Mouse (Mus musculus): ENCODE results near the gene Setdb1. TPM values are rescaled to one million over a fixed set of nuclear protein-coding genes. Genes with fewer than 3 reads are reported as not detected.
"Not testable (repeated sequence)": the region's sequence is repeated elsewhere in the genome, so short reads cannot be mapped to it uniquely, and the experiment has no call there.

The Setdb1 gene
- 66.2 and 67.3 TPM in 2 replicates for polyA plus RNA-seq (2014; fragmentation: Nextera tagmentation; extraction: Ambion mirVana)

GRCm38 (mm10) chr3:95356701-95357449, at the start of gene Setdb1:
Gene Setdb1, minus strand, starts transcription at chr3:95357202.
- peak; percentile 99 for DNase-seq (ENCODE audit: low spot score)
- not testable (repeated sequence) for H3K27ac ChIP-seq (replicated peaks; ENCODE audit: low read depth, low read length); H3K27me3 ChIP-seq (ENCODE audit: control insufficient read depth, insufficient read depth, low read length); H3K36me3 ChIP-seq (replicated peaks; ENCODE audit: control insufficient read depth, insufficient read depth, low read depth, low read length); H3K9me3 ChIP-seq (replicated peaks; ENCODE audit: control insufficient read depth, low read length); H3K4me1 ChIP-seq (ENCODE audit: control insufficient read depth, insufficient read depth, low read length)
- WGBS = 1% methylated on average over 29 of the region's 57 CpGs
- Histone ChIP-seq H3K9ac (replicated peaks; ENCODE audit: low read length) (peak within 1 kb of the TSS; percentile 58), H3K4me3 (ENCODE audit: low read depth, low read length) (peak within 1 kb of the TSS; percentile 49), H3K4me2 (ENCODE audit: low read depth, low read length) (peak within 1 kb of the TSS; percentile 25; the same call in 1 of the 2 replicates)
- ATAC-seq (replicated peaks; ENCODE audit: insufficient number of reproducible peaks, low FRiP score, low TSS enrichment, low read depth) = peak; percentile 94

GRCm38 (mm10) chr3:95402741-95403140, 45.7 kb upstream of the Setdb1 start, which contains the start of gene 4930558C23Rik:
Gene 4930558C23Rik, minus strand, starts transcription at chr3:95402841.
- ATAC-seq (replicated peaks; ENCODE audit: insufficient number of reproducible peaks, low FRiP score, low TSS enrichment, low read depth) = no peak
- H3K27ac ChIP-seq (replicated peaks; ENCODE audit: low read depth, low read length) = no peak within 1 kb of the TSS
- no peak within 1 kb of the TSS for H3K9ac ChIP-seq (replicated peaks; ENCODE audit: low read length)
- DNase-seq (ENCODE audit: low spot score) = no peak
- WGBS = 86% methylated on average over 3 of the region's 3 CpGs
- no peaks in the 10 kb centered on the region for H3K9me3 ChIP-seq (replicated peaks; ENCODE audit: control insufficient read depth, low read length)
- H3K36me3 ChIP-seq (replicated peaks; ENCODE audit: control insufficient read depth, insufficient read depth, low read depth, low read length) = no peaks in the 10 kb centered on the region
- H3K27me3 ChIP-seq (ENCODE audit: control insufficient read depth, insufficient read depth, low read length) = no peaks in the 10 kb centered on the region
- H3K4me2 ChIP-seq (ENCODE audit: low read depth, low read length) = no peak within 1 kb of the TSS
- H3K4me1 ChIP-seq (ENCODE audit: control insufficient read depth, insufficient read depth, low read length) = no peaks in the 10 kb centered on the region
- no peak within 1 kb of the TSS for H3K4me3 ChIP-seq (ENCODE audit: low read depth, low read length)

GRCm38 (mm10) chr3:95394385-95394784, 37.4 kb upstream of the Setdb1 start:
- H3K4me2 ChIP-seq (ENCODE audit: low read depth, low read length) = no peak overlapping the region
- WGBS = 89% methylated on average over 4 of the region's 4 CpGs
- no peaks in the 10 kb centered on the region for H3K36me3 ChIP-seq (replicated peaks; ENCODE audit: control insufficient read depth, insufficient read depth, low read depth, low read length)
- no peak overlapping the region for H3K9ac ChIP-seq (replicated peaks; ENCODE audit: low read length)
- no peaks in the 10 kb centered on the region for H3K4me1 ChIP-seq (ENCODE audit: control insufficient read depth, insufficient read depth, low read length)
- no peak for DNase-seq (ENCODE audit: low spot score)
- H3K4me3 ChIP-seq (ENCODE audit: low read depth, low read length) = no peak overlapping the region
- H3K9me3 ChIP-seq (replicated peaks; ENCODE audit: control insufficient read depth, low read length) = no peaks in the 10 kb centered on the region; the same call in 1 of the 2 replicates
- ATAC-seq (replicated peaks; ENCODE audit: insufficient number of reproducible peaks, low FRiP score, low TSS enrichment, low read depth) = no peak
- H3K27ac ChIP-seq (replicated peaks; ENCODE audit: low read depth, low read length) = no peak overlapping the region
- H3K27me3 ChIP-seq (ENCODE audit: control insufficient read depth, insufficient read depth, low read length) = no peaks in the 10 kb centered on the region

- Histone ChIP-seq H3K9ac (replicated peaks; ENCODE audit: low read length) (no peak overlapping the region), H3K27ac (replicated peaks; ENCODE audit: low read depth, low read length) (no peak overlapping the region), H3K27me3 (ENCODE audit: control insufficient read depth, insufficient read depth, low read length) (no peaks in the 10 kb centered on the region), H3K36me3 (replicated peaks; ENCODE audit: control insufficient read depth, insufficient read depth, low read depth, low read length) (no peaks in the 10 kb centered on the region), H3K4me1 (ENCODE audit: control insufficient read depth, insufficient read depth, low read length) (no peaks in the 10 kb centered on the region), H3K9me3 (replicated peaks; ENCODE audit: control insufficient read depth, low read length) (no peaks in the 10 kb centered on the region), H3K4me2 (ENCODE audit: low read depth, low read length) (no peak overlapping the region), H3K4me3 (ENCODE audit: low read depth, low read length) (no peak overlapping the region)
- ATAC-seq (replicated peaks; ENCODE audit: insufficient number of reproducible peaks, low FRiP score, low TSS enrichment, low read depth) = no peak
- 90% methylated on average over 5 of the region's 5 CpGs for WGBS
- no peak for DNase-seq (ENCODE audit: low spot score)
Observed at GRCm38 (mm10) chr3:95385401-95386075, 28.5 kb upstream of the Setdb1 start.

- Histone ChIP-seq H3K9me3 (replicated peaks; ENCODE audit: control insufficient read depth, low read length) (no peaks in the 10 kb centered on the region), H3K4me1 (ENCODE audit: control insufficient read depth, insufficient read depth, low read length) (no peaks in the 10 kb centered on the region), H3K4me2 (ENCODE audit: low read depth, low read length) (no peak overlapping the region), H3K27ac (replicated peaks; ENCODE audit: low read depth, low read length) (no peak overlapping the region), H3K9ac (replicated peaks; ENCODE audit: low read length) (no peak overlapping the region), H3K36me3 (replicated peaks; ENCODE audit: control insufficient read depth, insufficient read depth, low read depth, low read length) (no peaks in the 10 kb centered on the region), H3K4me3 (ENCODE audit: low read depth, low read length) (no peak overlapping the region), H3K27me3 (ENCODE audit: control insufficient read depth, insufficient read depth, low read length) (no peaks in the 10 kb centered on the region)
- DNase-seq (ENCODE audit: low spot score) = no peak
- ATAC-seq (replicated peaks; ENCODE audit: insufficient number of reproducible peaks, low FRiP score, low TSS enrichment, low read depth) = no peak
- WGBS = 83% methylated on average over 10 of the region's 10 CpGs
Observed at GRCm38 (mm10) chr3:95373208-95373607, 16.2 kb upstream of the Setdb1 start.

GRCm38 (mm10) chr3:95370101-95370500, 13.1 kb upstream of the Setdb1 start:
- Histone ChIP-seq H3K4me3 (ENCODE audit: low read depth, low read length) (no peak overlapping the region), H3K9ac (replicated peaks; ENCODE audit: low read length) (no peak overlapping the region), H3K27me3 (ENCODE audit: control insufficient read depth, insufficient read depth, low read length) (no peaks in the 10 kb centered on the region), H3K27ac (replicated peaks; ENCODE audit: low read depth, low read length) (no peak overlapping the region), H3K36me3 (replicated peaks; ENCODE audit: control insufficient read depth, insufficient read depth, low read depth, low read length) (no peaks in the 10 kb centered on the region), H3K4me1 (ENCODE audit: control insufficient read depth, insufficient read depth, low read length) (no peaks in the 10 kb centered on the region), H3K4me2 (ENCODE audit: low read depth, low read length) (no peak overlapping the region), H3K9me3 (replicated peaks; ENCODE audit: control insufficient read depth, low read length) (no peaks in the 10 kb centered on the region)
- no peak for DNase-seq (ENCODE audit: low spot score)
- no peak for ATAC-seq (replicated peaks; ENCODE audit: insufficient number of reproducible peaks, low FRiP score, low TSS enrichment, low read depth)

GRCm38 (mm10) chr3:95360276-95360675, 3.3 kb upstream of the Setdb1 start:
- H3K4me3 ChIP-seq (ENCODE audit: low read depth, low read length); H3K27me3 ChIP-seq (ENCODE audit: control insufficient read depth, insufficient read depth, low read length); DNase-seq (ENCODE audit: low spot score); H3K36me3 ChIP-seq (replicated peaks; ENCODE audit: control insufficient read depth, insufficient read depth, low read depth, low read length); H3K4me2 ChIP-seq (ENCODE audit: low read depth, low read length); H3K9me3 ChIP-seq (replicated peaks; ENCODE audit: control insufficient read depth, low read length); H3K9ac ChIP-seq (replicated peaks; ENCODE audit: low read length); H3K27ac ChIP-seq (replicated peaks; ENCODE audit: low read depth, low read length); H3K4me1 ChIP-seq (ENCODE audit: control insufficient read depth, insufficient read depth, low read length); ATAC-seq (replicated peaks; ENCODE audit: insufficient number of reproducible peaks, low FRiP score, low TSS enrichment, low read depth): not testable (repeated sequence)
- 68% methylated on average over 3 of the region's 3 CpGs for WGBS

GRCm38 (mm10) chr3:95357746-95358145, 744 bp upstream of the Setdb1 start:
- no peak for ATAC-seq (replicated peaks; ENCODE audit: insufficient number of reproducible peaks, low FRiP score, low TSS enrichment, low read depth)
- H3K4me3 ChIP-seq (ENCODE audit: low read depth, low read length) = no peak overlapping the region
- WGBS = 91% methylated on average over 2 of the region's 2 CpGs
- H3K9ac ChIP-seq (replicated peaks; ENCODE audit: low read length) = no peak overlapping the region
- no peak for DNase-seq (ENCODE audit: low spot score)
- H3K27ac ChIP-seq (replicated peaks; ENCODE audit: low read depth, low read length) = no peak overlapping the region
- H3K9me3 ChIP-seq (replicated peaks; ENCODE audit: control insufficient read depth, low read length) = no peaks in the 10 kb centered on the region
- no peaks in the 10 kb centered on the region for H3K4me1 ChIP-seq (ENCODE audit: control insufficient read depth, insufficient read depth, low read length)
- H3K27me3 ChIP-seq (ENCODE audit: control insufficient read depth, insufficient read depth, low read length) = no peaks in the 10 kb centered on the region
- H3K36me3 ChIP-seq (replicated peaks; ENCODE audit: control insufficient read depth, insufficient read depth, low read depth, low read length) = peaks cover 3% of the 10 kb centered on the region; the same call in 1 of the 2 replicates
- H3K4me2 ChIP-seq (ENCODE audit: low read depth, low read length) = no peak overlapping the region
